Mouse (Mus musculus): ENCODE results near the gene Cox7a1.

Gene Cox7a1

DNA sequence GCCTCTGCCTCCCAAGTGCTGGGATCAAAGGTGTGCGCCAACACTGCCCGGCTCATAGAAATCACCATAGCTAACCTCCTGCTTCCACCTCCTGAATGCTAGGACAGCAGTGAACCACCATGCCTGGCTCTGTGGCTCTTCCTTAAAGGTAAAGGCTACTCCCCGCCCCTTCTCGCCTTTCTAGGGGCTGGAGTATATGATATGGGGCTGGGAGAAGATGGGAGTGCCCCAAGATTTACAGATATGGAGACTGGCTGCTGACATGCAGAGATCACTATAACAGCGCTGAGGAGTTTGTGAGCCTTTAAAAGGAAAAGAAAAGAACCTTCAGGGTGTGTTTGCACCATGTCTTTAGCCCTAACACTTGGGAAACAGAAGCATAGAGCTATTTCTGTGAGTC lies 38.3 kb downstream of the Cox7a1 start:
- DNase-seq: no peak

DNA sequence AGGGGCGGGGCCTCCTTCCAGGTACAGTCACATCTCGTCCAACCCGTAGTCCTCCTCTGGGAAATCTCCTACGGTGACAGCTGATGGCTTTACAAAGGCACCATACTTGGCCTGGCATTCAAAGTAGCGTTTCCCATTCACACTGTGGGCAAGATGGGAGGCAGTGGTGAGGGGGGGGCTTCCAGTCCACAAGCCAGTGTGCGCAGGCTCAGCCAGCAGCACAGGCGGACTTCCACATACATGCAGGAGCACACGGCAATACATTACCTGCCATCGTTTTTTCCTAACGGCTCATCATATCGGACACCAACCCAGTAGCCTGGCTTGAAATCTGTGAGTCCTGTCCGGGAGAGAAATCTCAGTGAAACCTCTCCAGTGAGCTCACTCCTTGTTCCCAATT lies 40.3 kb downstream of the Cox7a1 start:
- no peak for DNase-seq

DNA sequence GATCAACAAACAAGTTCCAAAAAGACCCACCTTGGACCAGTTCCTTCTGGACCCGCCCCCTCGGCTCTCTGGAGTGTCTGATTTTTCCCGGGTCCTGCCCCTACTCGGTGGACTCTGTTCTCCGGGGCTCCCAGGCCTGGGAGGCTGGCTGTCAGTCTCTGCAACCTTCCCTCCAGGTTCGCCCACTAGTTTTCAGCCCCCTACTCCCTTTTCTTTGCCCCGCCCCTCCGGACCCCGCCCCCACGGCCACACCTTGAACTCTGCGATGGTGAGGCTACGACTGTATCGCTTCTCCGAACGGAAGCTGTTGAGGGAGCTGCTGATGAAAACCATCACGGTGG lies 47.4 kb downstream of the Cox7a1 start:
- DNase-seq: no peak

DNA sequence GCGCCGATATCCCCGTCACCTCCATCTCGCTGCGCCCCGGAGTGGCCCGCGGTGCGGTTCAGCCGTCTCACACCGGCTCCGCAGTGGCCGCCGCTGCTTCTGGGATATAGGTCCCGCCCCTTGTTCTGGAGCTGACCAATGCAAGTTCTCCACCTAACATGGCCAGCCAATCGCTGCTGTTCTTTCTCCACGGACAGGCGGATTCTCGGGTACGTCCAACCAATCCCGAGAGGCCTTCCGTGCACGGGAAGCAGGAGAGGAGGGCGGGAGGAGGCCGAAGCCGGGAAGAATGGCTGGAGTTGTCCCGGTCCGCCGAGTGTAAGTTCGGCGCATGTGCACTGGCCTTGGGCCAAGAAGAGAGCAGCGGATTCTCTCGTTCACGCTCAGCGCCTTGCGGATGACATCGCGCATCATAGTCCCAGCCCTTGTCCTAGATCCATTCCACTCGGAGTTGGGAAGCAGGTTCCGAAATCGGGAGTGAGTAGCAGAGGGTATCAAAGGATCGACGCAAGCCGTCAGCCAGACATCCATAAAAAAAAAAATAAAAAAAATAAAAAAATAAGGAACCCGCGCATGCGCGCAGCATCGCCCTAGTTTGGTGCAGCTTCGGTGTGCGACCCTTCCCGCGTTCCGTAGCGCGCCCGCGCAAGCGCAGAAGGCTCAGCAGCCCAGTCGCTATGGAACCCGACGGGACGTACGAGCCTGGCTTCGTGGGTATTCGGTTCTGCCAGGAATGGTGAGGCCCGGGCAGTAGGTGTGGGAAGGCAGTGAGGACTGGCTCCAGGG lies 47.9 kb downstream of the Cox7a1 start, which contains the start of the genes Polr2i and Tbcb:
Gene Polr2i (plus strand): TSS at position 280 of the 786 bp plus-strand sequence.
Gene Tbcb (minus strand): TSS at position 604 of the 786 bp plus-strand sequence.
- peak; percentile 99 for DNase-seq

DNA sequence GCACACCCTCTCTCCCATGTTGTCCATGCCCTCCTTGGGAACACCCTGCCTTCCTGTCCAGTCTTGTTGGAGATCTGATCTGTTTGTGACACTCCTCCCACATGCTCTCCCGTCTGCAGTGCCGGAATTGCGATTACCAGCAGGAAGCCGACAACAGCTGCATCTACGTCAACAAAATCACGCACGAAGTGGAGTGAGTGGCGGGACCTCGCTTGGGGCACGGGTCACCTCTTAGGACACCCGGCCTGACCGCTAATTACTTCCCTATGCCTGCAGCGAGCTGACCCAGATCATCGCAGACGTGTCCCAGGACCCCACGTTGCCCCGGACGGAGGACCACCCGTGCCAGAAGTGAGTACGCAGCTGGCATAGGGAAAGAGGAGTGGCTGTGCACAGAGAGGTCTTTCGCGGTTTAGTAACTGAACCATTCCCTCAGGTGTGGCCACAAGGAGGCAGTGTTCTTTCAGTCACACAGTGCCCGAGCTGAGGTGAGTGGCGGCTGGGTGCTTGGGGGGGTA lies 48.7 kb downstream of the Cox7a1 start:
- DNase-seq: peak; percentile 65 to 77

DNA sequence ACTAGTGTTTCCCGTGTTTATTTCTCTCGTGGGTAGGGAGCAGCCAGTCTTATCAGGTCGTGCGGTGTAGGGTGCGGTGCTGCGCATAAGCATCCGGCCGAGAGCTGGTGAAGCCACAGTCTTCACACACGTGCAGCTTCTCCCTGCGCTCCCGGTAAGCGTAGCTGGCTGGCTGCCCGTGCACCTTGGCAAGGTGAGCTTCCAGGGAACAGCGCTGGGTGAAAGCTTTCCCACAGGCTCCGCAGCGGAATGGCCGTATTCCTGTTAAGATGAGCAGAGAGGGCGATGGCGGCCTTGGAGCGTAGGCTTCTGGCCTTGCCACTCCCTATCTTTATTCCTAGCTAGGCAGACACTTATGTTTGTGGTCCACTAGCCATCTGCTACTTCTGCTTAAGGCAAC lies 49.4 kb downstream of the Cox7a1 start:
- peak; percentile 51 to 67 for DNase-seq

DNA sequence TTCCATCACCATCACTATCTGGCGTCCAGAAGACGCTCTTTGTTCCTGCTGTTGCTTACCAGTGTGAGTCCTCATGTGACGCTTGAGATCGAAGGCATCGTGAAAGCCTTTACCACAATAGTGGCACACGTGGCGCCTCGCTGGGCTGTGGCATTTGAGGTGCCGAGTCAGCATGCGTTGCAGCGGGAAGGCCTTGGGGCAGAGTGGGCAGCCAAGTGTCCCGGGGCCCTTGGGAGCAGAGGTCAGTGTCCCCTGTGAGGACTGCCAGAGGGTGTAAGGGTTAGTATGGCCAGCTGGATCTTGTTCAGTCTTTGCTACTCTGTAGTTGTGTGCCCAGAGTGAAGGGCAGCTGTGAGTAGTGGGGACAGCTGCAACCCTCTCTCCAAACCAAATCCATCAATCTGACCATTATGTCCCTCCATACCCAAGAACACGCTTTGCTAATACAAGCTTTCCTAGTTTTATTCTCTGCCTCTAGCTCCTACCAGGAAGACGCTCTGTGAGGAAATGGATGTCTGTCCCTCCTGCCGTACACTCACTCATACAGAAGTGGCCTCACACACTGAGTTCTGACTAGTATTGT lies 50.4 kb downstream of the Cox7a1 start:
- no peak for DNase-seq

DNA sequence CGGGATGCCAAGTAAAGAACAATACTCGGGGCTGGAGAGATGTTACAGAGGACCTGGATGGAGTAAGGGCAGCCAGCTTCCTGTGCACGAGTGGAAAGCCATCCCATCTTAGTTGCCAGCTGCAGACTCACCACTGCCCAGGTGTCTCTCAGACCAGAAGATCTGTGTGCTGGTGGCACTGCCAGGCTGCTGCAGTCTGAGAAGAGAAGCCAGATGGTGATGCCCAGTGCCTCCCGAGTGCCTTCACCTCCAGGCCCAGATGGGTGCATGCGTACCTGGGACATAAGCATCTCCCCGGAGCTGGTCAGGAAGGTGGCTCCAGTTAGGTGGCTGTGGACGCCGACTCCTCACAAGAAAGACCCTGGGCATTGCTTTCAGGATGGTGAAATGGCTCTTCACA lies 51.1 kb downstream of the Cox7a1 start:
- no peak for DNase-seq

DNA sequence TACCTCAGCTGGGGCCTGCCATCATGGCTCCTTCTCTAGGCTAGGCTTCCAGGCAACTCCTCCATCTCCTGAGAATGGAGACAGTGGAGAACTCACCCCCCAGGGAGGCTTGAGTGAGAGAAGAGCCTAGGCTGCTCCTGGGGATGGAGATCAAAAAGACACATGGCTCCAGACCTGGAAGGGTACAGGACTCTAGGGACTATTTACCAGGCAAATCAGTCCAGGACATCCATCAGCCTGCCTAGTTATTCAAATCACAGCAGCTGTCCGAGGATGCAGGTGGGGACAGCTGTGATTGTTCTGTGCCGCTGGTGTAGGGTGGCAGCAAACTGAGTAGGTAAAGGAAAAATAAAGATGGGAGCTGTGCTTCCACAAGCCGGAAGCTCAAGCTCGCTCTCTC lies 51.7 kb downstream of the Cox7a1 start, which contains the start of gene Ovol3:
Gene Ovol3 (minus strand): TSS at position 101 of the 400 bp plus-strand sequence.
- no peak for DNase-seq

Data from cerebellum, postnatal 25 days (tissue).